Mouse (Mus musculus): ENCODE measurements around the gene Dennd1a.

- no peak for TF ChIP-seq POLR2A (IDR thresholded peaks at IDR 0.05; ENCODE audit: insufficient read depth, low read length)
- TF ChIP-seq CTCF (IDR thresholded peaks at IDR 0.05; ENCODE audit: low read depth, low read length), result no peak
These were observed 404.0 kb downstream of the Dennd1a start for GRCm38 (mm10) chr2:37883214-37883613.

Measured in ES-Bruce4 (cell line).